Mouse (Mus musculus) T-helper 1 cell (primary cell): ENCODE data around the gene Fut2.
"Not testable (repeated sequence)": the region's sequence is repeated elsewhere in the genome, so short reads cannot be mapped to it uniquely, and the experiment has no call there.

ENCODE experiments used
- in situ Hi-C: fragments of 300-600 bp; cut with MboI, MseI; formaldehyde crosslinking; loops from one replicate; pipeline ENCODE4 v1.15.1; 2025; ENCODE audit warnings: high pct_unique_total_duplicates

The Fut2 gene

DNA sequence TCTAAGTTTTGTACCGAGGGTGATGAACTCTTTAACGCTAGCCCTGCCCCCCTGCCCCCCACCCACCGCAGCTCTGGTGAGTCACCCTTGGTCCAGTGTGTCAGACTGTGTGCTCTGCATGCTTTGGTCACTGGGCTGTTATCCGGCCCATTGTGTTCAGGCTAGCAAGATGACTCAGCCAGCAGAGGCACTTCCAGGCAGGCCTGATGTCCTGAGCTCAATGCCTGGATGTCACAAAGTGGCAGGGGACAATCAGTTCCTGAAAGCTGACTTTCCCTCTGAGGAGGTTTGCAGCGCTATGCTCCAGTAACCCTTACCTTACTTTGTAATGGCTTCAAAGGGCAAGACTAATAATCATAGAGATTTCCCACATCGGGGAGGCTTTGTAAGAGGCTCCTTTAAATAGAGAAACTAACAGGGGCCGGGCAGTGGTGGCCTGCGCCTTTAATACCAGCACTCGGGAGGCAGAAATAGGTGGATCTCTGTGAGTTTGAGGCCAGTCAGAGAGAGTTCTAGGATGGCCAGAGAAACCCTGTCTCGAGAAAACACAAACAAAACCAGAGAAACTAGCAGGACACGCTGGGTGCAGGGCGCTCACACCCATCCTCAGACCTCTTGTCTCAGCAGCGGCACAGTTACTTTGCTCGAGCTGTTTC lies 13.9 kb upstream of the Fut2 start:
- in situ Hi-C loops: no loop called here

DNA sequence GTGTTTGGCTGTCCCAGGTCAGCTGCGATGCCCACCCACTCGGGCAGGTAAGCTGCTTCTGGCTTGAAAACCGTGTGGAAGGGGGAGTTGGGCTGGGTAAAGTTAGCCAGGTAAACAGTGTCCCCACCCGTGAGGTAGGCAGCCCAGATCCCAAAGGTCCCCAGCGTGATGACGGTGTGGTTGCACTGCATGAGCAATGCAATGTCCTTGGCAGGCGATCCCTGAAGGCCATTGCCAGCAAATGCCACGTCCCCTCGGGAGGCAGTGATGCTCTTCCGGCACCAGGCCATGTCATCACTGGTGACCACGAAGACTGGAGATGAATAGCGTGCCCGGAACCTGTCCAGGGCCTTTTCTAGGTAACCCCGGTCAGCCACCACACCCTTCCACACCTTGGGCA lies 12.3 kb upstream of the Fut2 start:
- in situ Hi-C loops: no loop called here

DNA sequence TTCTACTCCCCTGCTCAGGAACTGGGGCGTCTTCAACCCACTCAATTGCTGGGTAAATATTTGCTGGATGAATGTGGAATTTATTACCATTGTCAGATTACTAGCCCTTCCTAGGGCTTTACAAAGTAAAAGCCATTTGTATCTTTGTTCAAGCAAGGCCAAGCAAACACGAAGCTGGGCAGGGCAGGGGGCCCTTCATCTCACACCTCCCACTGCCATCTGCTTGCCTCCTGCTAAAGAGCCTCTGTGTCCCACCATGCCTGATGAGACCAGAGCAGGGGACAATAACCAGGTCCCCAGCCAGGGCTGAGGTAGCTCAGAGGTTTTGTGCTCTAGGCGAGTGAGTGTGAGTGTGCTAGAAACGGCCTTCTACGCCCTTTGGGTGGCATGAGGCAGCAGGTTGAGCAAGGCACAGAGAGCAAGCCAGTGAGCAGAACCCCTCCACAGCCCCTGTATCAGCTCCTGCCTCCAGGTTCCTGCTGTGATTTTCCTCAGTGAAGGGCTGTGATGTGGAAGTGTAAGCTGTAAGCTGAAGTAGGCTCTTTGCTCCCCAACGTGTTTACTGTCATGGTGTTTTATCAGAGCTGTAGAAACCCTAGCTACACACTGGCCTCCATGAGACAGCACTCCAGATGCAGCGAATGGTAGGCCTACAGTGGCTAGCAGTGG lies 11.6 kb upstream of the Fut2 start:
- in situ Hi-C loops: no loop called here

DNA sequence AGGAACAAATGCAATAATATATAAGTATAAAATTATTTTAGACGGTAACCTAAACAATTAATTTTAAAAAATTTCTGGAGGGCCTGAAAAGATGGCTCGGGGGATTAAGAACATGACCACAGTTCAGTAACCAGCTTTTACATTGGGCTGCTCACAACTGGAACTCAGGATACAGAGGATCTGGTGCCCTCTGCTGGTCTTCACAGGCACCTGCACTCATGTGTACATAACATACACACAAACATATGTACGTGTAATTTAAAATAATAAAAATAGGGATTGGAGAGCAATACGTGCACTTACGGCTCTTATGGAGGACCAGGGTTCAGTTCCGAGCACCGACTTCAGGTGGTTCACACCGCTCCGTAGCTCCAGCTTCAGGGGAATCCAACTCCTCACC lies 2.7 kb upstream of the Fut2 start:
- in situ Hi-C loops: no loop called here

DNA sequence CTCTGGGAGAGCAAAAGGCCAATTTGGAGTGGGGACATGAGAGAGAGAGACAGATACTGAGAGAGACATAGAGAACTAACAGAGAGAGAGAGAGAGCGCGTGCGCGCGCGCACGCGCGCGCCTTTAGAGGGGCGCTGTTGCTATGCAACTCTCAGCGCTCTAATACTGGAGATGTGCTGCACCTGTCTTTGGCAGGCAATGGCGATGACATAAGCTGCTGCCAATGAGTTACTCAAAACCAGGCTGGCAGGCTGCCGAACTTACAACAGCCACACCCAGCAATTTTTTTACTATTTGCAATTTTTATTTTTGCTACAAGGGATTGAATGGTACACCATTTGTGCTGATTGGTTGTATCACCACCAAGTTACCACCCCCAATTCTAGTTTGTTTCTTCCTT lies 1.6 kb upstream of the Fut2 start:
- in situ Hi-C loops: no loop called here

DNA sequence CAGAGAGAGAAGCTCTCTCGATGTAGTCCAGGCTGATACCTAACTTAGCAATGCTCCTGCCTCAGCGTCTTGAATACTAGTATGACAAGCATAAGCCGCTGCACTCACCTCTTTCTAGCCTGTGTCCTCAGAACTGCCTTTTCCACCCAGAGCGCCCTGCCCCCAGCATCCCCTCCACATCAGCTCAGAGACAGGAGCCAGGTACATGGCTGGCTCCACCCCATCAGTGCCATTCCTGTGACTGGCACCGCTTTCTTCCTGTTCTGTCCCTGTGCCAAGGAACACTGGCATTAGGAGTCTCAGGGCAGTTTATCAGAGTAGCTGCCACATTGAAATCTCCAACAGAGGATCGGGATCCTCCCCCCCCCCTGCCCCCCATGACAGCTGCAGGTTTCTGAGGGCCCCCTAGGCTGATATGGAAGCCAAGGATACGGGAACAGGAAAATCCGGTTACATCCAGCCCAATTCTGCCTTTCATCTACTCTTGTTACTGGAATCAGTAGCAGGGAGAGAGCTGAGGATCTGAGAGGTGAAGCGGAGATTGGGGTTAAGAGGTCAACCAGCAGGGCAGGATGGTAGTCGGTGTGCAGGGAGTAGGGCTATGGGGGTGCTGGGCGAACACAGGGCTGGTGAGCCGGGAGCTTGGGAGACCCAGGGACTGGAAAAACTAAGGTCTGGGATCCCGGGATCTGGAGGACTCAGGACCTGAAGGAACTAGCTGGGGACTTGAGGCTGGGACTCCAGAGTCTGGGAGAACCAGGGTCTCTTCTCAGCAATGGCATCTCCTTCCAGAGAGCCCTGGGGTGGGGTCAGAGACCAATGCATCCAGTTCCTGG lies 673 bp downstream of the Fut2 start:
- in situ Hi-C loops: no loop called here

DNA sequence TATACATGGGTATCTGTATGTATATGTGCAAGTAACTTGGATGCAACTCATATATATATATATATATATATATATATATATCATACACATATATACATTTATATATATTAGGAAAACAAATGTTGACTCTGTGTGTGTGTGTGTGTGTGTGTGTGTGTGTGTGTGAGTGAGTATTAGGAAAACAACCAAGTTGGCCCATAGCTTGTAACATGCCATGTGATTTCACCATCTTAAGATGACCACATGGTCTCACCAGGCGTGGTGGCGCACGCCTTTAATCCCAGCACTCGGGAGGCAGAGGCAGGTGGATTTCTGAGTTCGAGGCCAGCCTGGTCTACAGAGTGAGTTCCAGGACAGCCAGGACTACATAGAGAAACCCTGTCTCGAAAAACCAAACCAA lies 4.5 kb downstream of the Fut2 start:
- in situ Hi-C loops: not testable (repeated sequence)

DNA sequence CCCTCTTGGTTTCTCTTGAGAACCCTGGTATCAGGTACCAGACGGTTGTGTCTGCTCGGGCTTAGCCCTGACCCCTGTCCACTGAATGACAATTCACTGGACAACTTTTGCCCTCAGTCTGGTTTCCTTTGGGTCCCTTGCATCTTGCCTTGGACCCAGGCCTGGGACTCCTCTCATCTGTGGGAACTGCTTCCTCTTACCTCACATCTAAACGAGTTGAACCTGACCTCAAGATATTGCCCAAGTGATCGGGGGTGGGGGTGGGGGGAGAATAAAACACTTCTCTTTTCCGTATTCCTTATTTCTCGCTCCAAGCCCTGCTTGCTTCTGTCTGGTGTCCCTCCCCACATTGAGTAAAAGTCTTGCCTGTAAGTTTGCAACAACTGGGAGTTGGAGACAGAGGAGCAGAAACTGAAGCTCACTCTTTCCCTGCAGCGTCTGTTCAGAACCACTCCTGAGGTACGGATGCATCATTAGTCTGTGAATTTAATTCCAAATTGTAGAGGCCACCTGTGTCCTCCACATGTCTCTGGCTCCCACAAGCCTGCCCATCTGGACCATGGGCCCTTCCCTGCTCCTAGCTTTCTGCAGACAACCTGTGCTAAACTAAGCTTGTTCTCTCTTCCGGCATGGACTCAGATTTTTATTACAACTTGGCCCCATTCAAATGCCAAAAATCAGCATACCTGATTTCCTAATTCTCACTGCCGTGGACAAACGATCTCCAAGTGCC lies 5.3 kb downstream of the Fut2 start:
- in situ Hi-C loops: no loop called here

DNA sequence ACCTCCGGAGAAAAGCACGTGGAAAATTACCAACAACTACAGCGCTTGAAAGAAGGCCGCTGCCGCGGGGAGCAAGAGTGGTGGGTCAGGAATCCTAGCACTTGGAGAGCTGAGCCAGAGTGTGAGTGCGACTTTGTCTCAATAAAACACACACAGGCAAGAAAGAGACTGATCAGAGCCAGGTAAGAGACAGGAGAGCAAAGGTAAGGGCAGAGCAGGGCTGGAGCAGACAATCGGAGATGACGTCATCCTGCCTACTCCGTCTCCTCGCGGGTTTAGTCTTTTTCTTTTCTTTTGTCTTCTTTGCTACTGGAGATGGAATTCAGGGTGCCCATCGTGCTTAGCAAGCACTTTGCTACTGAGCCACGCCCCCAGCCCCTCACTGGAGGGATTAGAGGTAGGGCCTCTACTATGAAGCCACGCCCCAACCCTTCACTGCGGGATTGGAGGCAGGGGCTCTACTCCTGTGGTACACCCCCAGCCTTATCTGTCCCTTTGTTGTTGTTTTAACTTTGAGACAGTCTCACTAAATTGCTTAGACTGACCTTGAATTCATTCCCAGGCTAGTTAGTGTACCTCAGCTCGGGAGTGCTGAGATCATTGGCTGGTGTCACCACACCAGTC lies 11.7 kb downstream of the Fut2 start:
- in situ Hi-C loops: no loop called here

DNA sequence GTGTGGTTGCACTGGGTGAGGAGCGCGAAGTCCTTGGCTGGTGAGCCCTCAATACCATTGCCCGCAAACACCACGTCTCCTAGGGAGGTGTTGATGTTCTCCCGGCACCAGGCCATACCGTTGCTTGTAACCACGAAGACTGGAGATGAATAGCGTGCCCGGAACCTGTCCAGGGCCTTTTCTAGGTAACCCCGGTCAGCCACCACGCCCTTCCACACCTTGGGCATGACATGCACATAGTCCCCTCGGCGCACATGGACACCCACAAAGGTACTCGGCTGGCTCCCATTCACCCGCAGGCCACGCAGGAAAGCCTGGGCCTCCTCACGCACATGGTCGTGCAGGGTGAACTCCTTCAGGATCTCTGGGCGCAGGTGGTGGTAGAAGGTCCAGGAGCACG lies 15.7 kb downstream of the Fut2 start:
- in situ Hi-C loops: not testable (repeated sequence)

DNA sequence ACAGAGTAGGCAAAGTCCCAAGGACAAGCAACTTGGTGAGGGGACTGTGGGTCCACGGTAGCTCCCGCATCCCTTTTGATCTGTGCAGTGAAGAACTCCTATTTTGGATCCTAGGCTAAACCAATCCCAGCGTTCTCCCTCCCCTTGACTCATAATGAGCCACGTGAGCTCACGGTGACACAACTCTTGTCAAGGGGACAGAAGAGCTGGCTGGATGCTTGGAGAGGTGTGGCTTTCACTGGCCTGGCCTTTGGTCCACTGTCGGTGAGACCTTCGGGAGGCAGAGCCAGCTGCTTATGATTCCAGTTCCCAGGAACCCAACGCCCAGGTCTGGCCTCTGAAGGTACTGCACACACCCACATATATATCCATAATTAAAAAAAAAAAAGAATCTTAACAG lies 16.8 kb downstream of the Fut2 start:
- in situ Hi-C loops: no loop called here

DNA sequence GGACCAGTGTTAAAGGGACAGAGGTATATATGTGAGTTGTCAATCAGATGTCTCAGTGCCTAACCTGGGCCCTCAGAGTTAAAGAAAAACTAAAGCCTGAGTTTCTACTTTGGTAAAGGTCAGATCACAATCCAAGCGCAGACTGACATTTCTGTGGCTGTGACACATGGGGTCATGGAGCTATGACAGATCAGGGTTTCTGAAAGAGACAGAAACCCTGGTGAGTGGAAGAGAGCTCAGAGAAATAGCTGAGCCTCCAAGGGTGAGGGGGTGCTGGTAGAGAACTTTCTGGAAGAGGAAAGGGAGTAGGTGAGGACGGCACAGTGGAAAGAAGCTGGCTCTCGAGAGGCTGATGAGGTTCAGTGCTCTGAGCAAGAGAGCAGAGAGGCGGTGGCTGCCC lies 19.5 kb downstream of the Fut2 start:
- in situ Hi-C loops: no loop called here

DNA sequence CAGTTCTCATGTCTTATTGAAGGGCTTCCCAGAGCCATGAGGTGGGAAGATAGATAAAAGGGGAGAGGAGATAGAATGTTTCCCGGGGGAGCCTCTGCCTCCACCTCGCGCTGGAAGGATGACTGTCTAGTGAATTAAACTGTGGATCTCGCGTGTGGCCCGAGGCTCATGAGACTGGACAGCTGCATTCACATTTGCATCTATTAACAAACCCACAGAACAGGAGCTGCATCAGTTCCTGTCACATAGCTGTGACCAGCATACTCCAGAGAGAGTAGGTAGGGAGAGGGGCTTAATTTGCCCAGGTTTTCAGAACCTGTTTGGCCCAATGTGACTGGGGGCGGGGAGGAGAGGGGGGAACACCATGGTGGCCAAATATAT lies 20.6 kb downstream of the Fut2 start:
- in situ Hi-C loops: no loop called here

DNA sequence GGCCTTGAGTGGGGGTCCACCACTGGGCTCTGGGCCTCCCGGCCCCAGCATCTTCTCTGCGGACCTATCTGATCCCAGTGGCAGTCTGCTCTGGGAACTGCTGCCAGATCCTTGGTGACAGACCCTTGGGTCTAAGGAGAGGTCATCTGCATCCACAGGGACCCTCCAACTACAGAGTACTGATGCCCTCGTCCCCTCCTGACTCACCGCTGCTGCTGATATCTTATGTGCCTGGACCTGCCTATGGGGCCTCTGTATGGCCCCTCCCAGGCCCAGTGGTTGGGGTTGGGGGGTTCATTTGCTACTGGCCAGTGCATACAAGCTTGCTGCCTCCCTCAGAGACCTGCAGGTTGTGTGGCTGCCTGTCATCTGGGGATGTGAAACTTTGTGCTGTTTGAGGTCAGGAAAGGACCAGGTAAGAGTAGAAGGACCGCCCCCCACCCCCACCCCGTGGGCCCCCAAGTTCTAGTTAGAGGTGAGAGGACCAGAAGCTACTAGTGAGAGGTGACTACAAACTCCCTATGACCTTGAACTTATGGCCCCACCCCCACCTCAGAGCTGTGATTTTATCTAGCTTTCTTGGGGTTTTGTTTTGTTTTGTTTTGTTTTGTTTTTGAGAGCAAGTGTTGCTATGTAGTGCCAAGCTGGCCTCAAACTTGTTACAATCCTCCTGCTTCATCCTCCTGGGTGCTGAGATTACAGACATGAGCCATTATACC lies 21.2 kb downstream of the Fut2 start:
- in situ Hi-C loops: no loop called here

DNA sequence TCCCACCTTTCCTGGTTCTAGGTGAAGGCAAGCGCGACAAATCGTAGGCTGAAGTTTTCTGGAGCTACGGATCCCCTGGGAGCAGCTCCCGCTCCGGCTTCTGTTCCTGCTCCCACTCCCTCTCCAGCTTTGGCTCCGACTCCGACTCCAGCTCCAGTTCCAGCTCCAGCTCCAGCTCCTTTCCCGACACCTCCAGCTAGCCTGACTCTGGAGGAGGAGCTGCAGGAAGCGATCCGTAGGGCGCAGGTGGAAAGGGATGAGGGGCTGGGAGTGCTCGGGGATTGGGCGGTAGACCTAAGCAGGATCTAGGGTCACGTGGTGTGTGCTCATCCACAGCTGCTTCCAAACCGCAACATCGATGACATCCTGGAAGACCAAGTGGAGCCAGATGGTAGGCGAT lies 22.0 kb downstream of the Fut2 start:
- in situ Hi-C loops: no loop called here

DNA sequence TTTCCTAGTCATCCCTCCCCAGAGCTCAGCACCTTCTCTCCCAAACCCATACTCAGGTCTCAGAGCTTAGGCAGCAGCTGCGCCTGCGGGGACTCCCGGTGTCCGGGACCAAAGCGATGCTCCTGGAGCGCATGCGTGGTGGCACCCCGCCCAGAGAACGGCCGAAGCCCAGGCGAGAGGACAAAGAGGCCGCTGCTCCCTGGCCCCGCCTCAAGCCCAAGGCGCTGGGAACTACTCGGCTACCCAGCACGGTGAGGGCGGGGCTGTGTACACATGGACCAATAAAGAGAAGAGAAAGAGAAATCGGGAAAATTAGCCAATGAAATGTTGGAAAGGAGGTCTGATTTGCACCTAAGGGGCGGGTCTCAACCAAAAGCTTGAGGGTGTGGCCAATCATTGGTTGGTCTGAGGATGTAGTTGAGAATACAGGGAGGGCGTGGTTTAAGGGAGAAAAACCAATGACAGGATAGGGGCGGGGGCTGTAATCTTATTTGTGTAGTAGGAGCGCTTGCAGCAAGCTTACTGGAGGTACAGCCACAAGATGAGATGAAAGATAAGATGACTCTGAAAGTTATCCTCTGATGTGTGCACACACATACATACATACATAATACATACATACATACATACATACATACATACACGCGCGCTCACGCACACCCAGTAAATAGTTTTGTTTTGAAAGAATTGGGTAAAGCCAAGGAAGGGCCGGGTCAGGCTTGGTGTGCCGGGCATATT lies 22.6 kb downstream of the Fut2 start:
- in situ Hi-C loops: no loop called here

DNA sequence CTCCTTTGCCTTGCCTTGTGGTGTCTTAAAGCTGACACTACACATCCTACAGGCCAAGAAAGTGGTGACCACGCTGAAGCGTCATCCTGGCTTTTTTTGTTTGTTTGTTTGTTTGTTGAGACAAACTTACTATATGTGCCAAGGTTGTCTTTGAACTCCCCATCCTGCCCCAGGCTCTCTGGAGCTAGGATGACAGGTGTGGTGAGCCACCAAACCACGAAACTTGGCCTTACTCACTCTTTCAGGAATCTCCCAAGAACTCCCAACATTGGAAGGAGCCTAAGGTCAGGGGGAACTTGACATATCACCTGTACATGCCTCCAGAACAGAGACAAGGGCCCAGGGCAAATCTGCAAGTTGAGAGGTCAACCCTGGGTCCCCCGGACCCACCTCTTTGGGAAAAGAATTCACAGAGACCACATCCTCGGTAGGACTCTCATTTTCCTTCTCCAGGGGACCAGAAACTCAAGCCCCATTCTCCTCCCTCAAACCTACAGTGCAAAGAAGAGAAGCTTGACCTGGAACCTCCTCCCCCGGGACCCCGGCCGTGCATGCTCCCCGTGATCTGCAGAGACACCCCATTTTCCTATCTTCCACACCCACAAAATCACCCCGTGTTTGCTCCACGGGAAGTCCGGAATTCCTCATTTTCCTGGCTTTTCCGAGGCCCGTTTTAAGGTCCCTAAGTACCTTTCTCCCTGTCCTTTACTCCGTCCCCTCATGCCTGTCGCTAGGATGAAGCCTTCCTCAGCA lies 23.5 kb downstream of the Fut2 start:
- in situ Hi-C loops: no loop called here

DNA sequence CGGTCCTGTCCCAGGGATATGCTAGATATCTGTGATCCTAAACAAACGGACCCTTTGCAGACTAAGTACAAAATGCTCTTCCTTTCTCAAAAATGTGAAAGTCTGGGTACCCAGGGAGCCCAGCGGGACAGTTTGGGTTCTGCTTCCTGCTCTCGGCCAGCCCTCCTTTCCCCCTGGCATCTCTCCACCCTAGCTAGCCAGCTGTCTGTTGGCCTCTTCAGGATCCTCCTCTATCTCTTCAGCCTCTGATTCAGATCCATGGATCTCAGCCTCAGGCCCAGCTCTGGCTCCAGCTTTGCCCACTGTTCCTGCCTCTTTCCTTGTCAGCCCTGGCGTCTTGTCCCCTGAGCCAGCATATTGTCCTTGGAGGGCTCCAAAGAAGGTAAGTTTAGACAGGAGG lies 24.1 kb downstream of the Fut2 start:
- in situ Hi-C loops: no loop called here

DNA sequence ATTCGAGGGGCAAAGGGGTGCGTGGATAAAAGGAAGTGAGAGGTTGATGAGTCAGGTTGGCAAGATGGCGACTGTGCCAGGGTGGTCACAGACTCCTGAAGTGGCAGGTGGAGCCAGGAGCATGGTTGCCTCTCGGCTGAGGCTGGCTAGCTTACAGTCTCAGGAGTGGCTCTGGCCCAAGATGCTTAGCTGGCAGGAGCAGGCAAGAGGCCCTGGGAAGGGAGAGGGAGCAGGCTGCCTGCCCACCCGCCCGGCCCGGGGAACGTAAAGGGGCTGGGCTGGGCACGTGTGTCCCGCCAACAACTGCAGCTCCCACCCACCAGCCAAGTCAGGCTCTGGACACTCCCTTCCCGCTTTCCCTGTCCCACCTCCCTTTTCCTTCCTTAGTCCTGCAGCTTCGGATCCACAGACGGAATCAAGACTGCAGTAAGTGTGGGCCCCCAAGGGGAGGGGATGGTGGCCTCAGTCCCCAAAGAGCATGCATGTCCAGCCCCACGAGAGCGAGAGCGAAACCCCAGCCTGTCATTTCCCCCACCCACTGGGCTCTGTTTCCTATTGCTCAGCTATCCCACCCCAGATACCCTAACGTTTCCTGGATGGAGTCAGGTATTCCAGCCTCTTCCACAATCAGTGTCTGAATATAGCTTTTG lies 24.7 kb downstream of the Fut2 start:
- in situ Hi-C loops: no loop called here
